Mouse (Mus musculus) right cerebral cortex, adult 2 months (tissue): Measurements from ENCODE around the gene Lsm14a.

Source experiments
- DNase-seq, 2 experiments: peaks; one replicate each; pipeline ENCODE4 v3.0.0; 2021 to 2022; ENCODE audit warnings: low spot score in 2 of 2

Gene Lsm14a

DNA sequence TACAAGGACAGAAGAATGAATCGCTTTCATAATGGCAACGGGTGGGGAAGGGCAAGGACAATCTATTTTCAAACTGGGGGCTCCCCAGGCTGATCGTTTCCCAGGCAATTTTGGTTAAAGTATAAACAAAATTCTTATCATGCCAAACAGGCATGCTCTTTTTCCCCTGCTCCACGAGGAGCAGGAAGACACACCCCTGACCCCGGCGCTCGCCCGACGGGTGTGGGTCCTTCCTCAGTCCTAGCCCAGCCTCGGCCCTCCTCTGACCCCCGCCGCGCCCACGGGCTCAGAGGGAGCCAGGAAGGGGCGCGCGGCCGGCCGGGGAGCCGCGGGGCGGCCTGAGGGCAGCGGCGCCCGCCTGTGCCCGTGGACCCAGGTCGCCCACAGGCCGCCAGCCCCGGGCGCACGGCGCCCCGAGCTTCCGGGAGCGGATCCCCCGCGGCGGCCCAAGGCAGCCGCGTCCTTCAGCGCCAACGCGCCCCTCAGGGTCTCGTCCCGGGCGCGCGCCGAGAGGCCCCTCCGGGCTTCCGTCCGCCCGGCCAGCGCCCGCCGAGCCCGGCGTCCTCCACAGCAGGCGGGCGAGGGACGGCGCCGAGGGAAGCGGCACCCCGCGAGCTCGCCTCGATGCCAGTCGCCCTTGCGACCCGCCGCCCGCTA lies 80.2 kb downstream of the Lsm14a start:
- peak in 1 of 2 experiments; percentile 19 for DNase-seq

DNA sequence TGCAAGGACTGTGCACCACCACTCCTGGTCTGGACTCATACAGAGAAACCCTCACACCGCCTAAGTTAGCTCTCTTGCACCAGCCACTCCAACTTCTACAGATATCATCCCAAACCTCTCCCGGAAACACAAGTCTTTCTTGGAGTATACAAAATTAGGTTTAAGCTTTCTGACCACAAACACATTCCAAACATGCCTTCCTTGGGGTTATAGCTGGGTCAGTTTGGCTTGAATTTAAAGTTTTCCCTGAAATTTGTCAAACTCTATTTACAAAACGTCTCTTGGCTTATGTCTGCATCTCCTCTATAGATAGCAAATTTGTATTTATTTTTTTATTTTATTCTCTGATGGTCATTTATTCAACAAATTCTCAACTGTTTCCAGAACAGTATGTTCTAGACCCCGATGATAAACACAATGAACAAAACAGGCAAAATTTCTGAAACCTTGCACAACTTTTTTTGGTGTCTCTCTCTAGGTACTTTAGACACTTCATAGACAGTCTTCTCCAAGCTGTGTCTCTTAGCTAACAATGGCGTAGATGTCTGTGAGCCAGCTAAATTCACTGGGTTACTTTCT lies 83.8 kb downstream of the Lsm14a start:
- no peak for DNase-seq

DNA sequence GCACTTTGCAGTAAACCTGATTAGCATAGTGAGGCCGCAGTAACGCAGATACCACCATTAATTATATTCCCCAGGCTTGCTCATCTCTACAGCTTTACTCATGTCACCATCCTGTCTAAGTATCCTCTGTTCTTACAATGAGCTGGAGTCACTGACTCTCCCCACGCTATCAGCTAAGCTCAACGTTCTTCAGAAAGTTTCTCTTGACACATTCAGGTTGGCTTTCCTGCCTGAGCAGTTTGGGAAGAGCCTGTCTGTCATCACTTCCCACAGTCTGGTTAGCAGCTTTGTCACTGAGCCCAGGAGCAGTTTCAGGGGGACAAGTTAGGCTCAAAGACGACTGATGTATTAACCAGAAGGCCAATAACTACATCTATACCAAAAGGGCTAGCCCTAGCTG lies 84.5 kb downstream of the Lsm14a start:
- DNase-seq, result no peak

DNA sequence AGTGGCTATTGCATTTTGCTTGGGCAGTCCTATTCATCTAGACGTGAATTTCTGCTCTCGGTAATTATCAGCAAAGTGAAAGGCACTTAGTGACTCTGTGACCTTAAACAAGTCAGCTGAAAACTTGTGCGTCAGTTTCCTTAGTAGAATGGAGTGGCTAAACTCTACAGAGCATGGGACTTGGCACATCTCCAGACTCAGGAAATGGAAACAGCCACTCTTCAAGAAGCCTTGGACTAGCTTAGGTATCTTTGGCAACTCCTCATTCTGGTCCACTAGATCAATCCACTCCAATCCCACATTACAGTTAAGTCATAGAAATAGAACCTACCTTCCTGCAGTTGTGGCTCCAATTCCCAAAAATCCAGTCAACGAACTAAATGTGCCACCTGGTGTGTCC lies 87.7 kb downstream of the Lsm14a start:
- no peak for DNase-seq

DNA sequence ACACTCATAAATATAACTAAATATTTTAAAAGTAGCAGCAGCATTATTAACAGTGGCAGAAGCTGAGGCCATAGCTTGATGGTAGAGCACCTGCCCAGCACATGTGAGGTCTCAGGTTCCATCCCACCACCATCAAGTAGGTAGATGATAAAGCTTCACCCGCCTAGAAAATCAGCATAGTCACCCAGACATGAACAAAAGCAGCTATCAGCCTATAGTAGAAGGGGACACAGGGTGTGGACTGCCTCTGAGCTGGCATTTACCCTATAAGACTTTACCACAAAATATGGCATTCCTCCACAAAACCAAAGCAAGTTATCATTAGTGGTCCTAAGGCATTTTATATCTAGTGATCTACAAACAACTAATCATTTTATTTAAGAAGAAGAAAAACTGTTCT lies 90.5 kb downstream of the Lsm14a start:
- DNase-seq, result no peak

DNA sequence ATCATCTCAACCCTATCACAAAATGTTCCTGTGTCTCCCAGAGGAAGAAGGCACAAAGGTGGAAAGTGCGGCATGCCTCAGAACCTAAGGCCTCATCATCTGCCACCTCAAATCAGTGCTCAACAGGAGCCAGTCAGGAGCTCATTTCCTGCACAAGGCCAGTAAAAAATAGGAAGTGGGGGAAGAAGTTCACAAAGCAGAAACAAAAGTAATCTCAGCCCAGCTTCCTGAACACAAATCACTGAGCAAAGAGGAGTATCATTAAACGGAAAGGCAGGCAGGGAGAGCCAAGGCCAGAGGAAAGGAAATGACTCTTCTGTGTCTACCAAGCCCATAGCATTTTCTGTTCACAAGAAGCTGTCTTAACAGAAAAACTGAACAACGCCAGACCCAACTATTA lies 91.2 kb downstream of the Lsm14a start:
- no peak for DNase-seq

DNA sequence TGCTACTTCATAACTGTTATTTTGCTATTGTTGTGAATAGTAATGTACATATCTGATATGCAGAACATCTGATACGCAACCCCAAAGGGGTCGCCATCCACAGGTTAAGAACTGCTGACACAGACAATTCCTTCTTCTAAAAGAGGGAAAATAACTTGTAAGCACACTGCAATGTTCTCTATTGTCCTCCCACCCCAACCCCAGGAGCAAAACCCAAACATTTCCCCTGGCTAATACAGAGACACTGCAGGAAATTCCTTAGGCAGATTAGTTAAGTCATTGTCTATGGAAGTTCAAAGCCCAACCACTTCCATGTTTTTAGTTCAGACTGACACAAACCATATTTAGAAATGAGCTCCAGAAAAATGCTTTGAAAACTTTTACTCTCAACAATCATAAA lies 94.3 kb downstream of the Lsm14a start:
- no peak for DNase-seq

DNA sequence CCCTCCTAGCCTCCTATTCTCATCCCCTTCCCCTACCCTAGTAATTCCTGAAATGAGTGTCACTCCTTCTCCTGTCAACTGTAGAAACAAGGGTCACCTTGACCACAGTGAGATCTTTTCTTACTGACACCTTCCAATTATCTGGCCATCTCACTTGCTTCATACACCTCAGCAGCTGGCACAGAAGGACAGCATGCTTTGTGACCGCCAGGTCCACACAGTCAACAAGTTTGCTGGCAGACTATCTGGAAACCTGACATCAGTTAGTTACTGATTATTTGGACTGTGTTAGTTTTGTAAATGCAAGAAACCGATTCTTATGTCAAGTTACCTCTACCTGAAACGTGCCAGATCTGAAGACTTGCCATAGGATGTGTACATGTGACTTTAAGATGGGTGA lies 97.0 kb downstream of the Lsm14a start:
- no peak for DNase-seq
